Mouse (Mus musculus) heart, embryonic 14.5 days (tissue): ENCODE data around the gene Fgfr2. TPM values are rescaled to one million over a fixed set of nuclear protein-coding genes. Genes with fewer than 3 reads are reported as not detected.

ENCODE experiments used
- ATAC-seq: fragments of 200-750 bp; cut with Nextera tagmentation; 2 replicates; pipeline ENCODE4 v1.8.0; 2017; ENCODE audit warnings: low read depth, moderate TSS enrichment; ENCODE audit not compliant: insufficient number of reproducible peaks, insufficient read depth, low FRiP score
- H3K27ac ChIP-seq, 2 experiments: fragments of 200-500 bp in 1 of 2; fragments of 300-500 bp in 1 of 2; sonication (generic) in 1 of 2; replicated peaks in 1 of 2; 2 replicates each; pipeline ENCODE4 v1.5.1; 2012 to 2014; ENCODE audit warnings: low read depth in 2 of 2, low read length in 2 of 2, control low read depth in 1 of 2, mild to moderate bottlenecking in 1 of 2, mixed read lengths in 1 of 2; ENCODE audit not compliant: control insufficient read depth in 1 of 2, insufficient read depth in 1 of 2
- H3K27me3 ChIP-seq: fragments of 300-500 bp; sonication (generic); 2 replicates; pipeline ENCODE4 v1.6.1; 2014; ENCODE audit warnings: mild to moderate bottlenecking, low read length, control low read depth; ENCODE audit not compliant: control insufficient read depth, insufficient read depth
- H3K36me3 ChIP-seq: fragments of 300-500 bp; sonication (generic); 2 replicates; pipeline ENCODE4 v1.6.1; 2014; ENCODE audit warnings: mild to moderate bottlenecking, control low read depth, low read length, mixed read lengths; ENCODE audit not compliant: control insufficient read depth, insufficient read depth
- H3K4me1 ChIP-seq, 2 experiments: fragments of 200-500 bp in 1 of 2; fragments of 300-500 bp in 1 of 2; sonication (generic) in 1 of 2; 2 replicates each; pipeline ENCODE4 v1.6.1; 2012 to 2014; ENCODE audit warnings: low read length in 2 of 2, control low read depth in 1 of 2, mixed read lengths in 1 of 2; ENCODE audit not compliant: control insufficient read depth in 2 of 2, insufficient read depth in 2 of 2
- H3K4me2 ChIP-seq: fragments of 300-500 bp; sonication (generic); 2 replicates; pipeline ENCODE4 v1.6.1; 2014; ENCODE audit warnings: mild to moderate bottlenecking, low read length
- H3K4me3 ChIP-seq, 2 experiments: fragments of 200-500 bp in 1 of 2; fragments of 300-500 bp in 1 of 2; sonication (generic) in 1 of 2; 2 replicates each; pipeline ENCODE4 v1.5.1; 2012 to 2014; ENCODE audit warnings: low read length in 2 of 2, mild to moderate bottlenecking in 2 of 2, control low read depth in 1 of 2, low read depth in 1 of 2, moderate library complexity in 1 of 2; ENCODE audit not compliant: control insufficient read depth in 1 of 2, insufficient read depth in 1 of 2
- H3K9ac ChIP-seq: fragments of 300-500 bp; sonication (generic); 2 replicates; pipeline ENCODE4 v1.6.1; 2014; ENCODE audit warnings: mild to moderate bottlenecking, low read length
- H3K9me3 ChIP-seq: fragments of 300-500 bp; sonication (generic); 2 replicates; pipeline ENCODE4 v1.6.1; 2016; ENCODE audit warnings: low read length, control low read depth; ENCODE audit not compliant: control insufficient read depth
- WGBS: fragments of 180-500 bp; shearing (Covaris S2); extraction: QIAGEN DNeasy Blood & Tissue Kit; methylation state at CpG from one replicate; pipeline ENCODE4 v1.1.7; 2014; 5-methylcytosine and 5-hydroxymethylcytosine counted together
- polyA plus RNA-seq: library from polyadenylated mRNA; unstranded; fragments of >200 nt; fragmentation: Nextera tagmentation; extraction: Ambion mirVana; gene quantifications from 2 replicates; pipeline ENCODE4 v1.2.1, GENCODE M21; 2014

The Fgfr2 gene
- polyA plus RNA-seq, 1 experiment from 2014 or later = 22.4 TPM

- WGBS = 36% methylated on average over 4 of the region's 4 CpGs
Measured at GRCm38 (mm10) chr7:131182685-131183084, 1940.5 kb downstream of the Fgfr2 start.

GRCm38 (mm10) chr7:131174121-131174520 lies 1949.0 kb downstream of the Fgfr2 start, which contains the start of gene 5430419D17Rik:
TSS of gene 5430419D17Rik (plus strand) at chr7:131174402.
- Histone ChIP-seq H3K27ac (no peak within 1 kb of the TSS), H3K4me2 (no peak within 1 kb of the TSS), H3K4me3 (no peak within 1 kb of the TSS), H3K27me3 (no peaks in the 10 kb centered on the region), H3K9ac (no peak within 1 kb of the TSS), H3K4me1 (no peaks in the 10 kb centered on the region), H3K36me3 (no peaks in the 10 kb centered on the region), H3K9me3 (no peaks in the 10 kb centered on the region)
- WGBS = 83% methylated on average over 9 of the region's 9 CpGs
- ATAC-seq = no peak

More at GRCm38 (mm10) chr7:131182685-131183084, 1940.5 kb downstream of the Fgfr2 start:
- no peak overlapping the region for H3K9ac ChIP-seq
- no peak overlapping the region for H3K4me2 ChIP-seq
- 0 out of 2 replicates have a peak, but pooled peaks cover 2% of the 10 kb centered on the region for H3K27me3 ChIP-seq
- H3K9me3 ChIP-seq = no peaks in the 10 kb centered on the region
- no peak overlapping the region for H3K4me3 ChIP-seq
- no peak for ATAC-seq
- no peaks in the 10 kb centered on the region for H3K4me1 ChIP-seq
- no peaks in the 10 kb centered on the region for H3K36me3 ChIP-seq
- H3K27ac ChIP-seq = no peak overlapping the region

- WGBS = 48% methylated on average over 2 of the region's 2 CpGs
- H3K4me3 ChIP-seq = no peak overlapping the region
- H3K9me3 ChIP-seq = no peaks in the 10 kb centered on the region
- H3K4me2 ChIP-seq = no peak overlapping the region
- no peaks in the 10 kb centered on the region for H3K4me1 ChIP-seq
- no peaks in the 10 kb centered on the region for H3K27me3 ChIP-seq
- no peaks in the 10 kb centered on the region for H3K36me3 ChIP-seq
- no peak overlapping the region for H3K27ac ChIP-seq
- H3K9ac ChIP-seq = no peak overlapping the region
- ATAC-seq = no peak
Measured at GRCm38 (mm10) chr7:131169099-131169498, 1954.1 kb downstream of the Fgfr2 start.

- no peak for ATAC-seq
- Histone ChIP-seq H3K27me3 (no peaks in the 10 kb centered on the region), H3K36me3 (no peaks in the 10 kb centered on the region), H3K4me2 (no peak overlapping the region), H3K4me3 (no peak overlapping the region), H3K9ac (no peak overlapping the region), H3K9me3 (no peaks in the 10 kb centered on the region), H3K4me1 (no peaks in the 10 kb centered on the region), H3K27ac (no peak overlapping the region)
- WGBS = 67% methylated on average over 3 of the region's 3 CpGs
Measured at GRCm38 (mm10) chr7:131167771-131168170, 1955.4 kb downstream of the Fgfr2 start.

GRCm38 (mm10) chr7:131162251-131162650 lies 1960.9 kb downstream of the Fgfr2 start:
- no peak for ATAC-seq
- Histone ChIP-seq H3K27me3 (no peaks in the 10 kb centered on the region), H3K36me3 (no peaks in the 10 kb centered on the region), H3K27ac (no peak overlapping the region), H3K9me3 (no peaks in the 10 kb centered on the region), H3K4me2 (no peak overlapping the region), H3K4me1 (no peaks in the 10 kb centered on the region), H3K4me3 (no peak overlapping the region), H3K9ac (no peak overlapping the region)
- 60% methylated on average over 7 of the region's 7 CpGs for WGBS

GRCm38 (mm10) chr7:131153044-131153443 lies 1970.1 kb downstream of the Fgfr2 start:
- H3K27me3 ChIP-seq = no peaks in the 10 kb centered on the region
- no peaks in the 10 kb centered on the region for H3K9me3 ChIP-seq
- no peak overlapping the region for H3K9ac ChIP-seq
- ATAC-seq = no peak
- 59% methylated on average over 5 of the region's 5 CpGs for WGBS
- no peak overlapping the region for H3K4me2 ChIP-seq
- no peak overlapping the region for H3K4me3 ChIP-seq
- H3K36me3 ChIP-seq = no peaks in the 10 kb centered on the region
- no peak overlapping the region for H3K27ac ChIP-seq
- H3K4me1 ChIP-seq = no peaks in the 10 kb centered on the region

- H3K4me1 ChIP-seq = no peaks in the 10 kb centered on the region
- no peak overlapping the region for H3K27ac ChIP-seq
- 81% methylated on average over 3 of the region's 3 CpGs for WGBS
- H3K4me3 ChIP-seq = no peak overlapping the region
- no peak overlapping the region for H3K9ac ChIP-seq
- no peaks in the 10 kb centered on the region for H3K27me3 ChIP-seq
- H3K9me3 ChIP-seq = no peaks in the 10 kb centered on the region
- no peaks in the 10 kb centered on the region for H3K36me3 ChIP-seq
- no peak for ATAC-seq
- H3K4me2 ChIP-seq = no peak overlapping the region
Measured at GRCm38 (mm10) chr7:131150179-131150578, 1973.0 kb downstream of the Fgfr2 start.

- Histone ChIP-seq H3K9me3 (no peaks in the 10 kb centered on the region), H3K4me1 (no peaks in the 10 kb centered on the region), H3K27ac (no peak within 1 kb of the TSS), H3K4me3 (no peak within 1 kb of the TSS), H3K27me3 (no peaks in the 10 kb centered on the region), H3K4me2 (no peak within 1 kb of the TSS), H3K36me3 (no peaks in the 10 kb centered on the region), H3K9ac (no peak within 1 kb of the TSS)
- no peak for ATAC-seq
- WGBS = 89% methylated on average over 2 of the region's 2 CpGs
Measured at GRCm38 (mm10) chr7:131146214-131146613, 1976.9 kb downstream of the Fgfr2 start, which contains the start of gene 4933402N03Rik. TSS of gene 4933402N03Rik (minus strand) at chr7:131146314.
